In the genomic region with DNA sequence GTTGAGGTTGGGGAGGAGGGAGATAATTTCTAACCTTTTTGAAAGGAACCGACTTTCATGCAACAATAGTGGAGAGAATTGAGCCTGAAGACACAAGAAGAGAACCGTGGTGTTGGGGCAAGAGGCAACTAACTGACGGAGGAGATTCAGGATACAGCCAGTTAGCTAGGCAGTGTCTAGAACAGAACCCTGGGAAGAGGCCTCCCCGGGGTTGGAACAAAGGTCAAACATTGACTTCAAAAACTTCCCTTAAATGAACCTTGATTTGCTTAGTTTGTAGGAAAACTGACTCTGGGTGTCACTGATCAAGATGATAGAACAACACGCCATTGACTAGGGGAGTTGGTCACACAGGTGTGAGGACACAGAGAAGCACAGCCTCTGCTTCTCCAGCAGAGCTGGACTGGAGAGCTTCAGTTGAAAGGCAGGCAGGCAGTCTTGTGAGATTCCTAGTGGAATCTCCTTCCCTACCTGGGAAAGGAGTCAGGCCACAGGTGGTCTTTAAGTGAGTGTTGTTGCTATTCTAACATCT, we compare ENCODE assay signal across 27 mouse cellular contexts. TPM values are rescaled to one million over a fixed set of nuclear protein-coding genes. Genes with fewer than 3 reads are reported as not detected.
"Had no signal": no experiment of that assay in that cellular context is flagged by ENCODE, and none has a peak within 500 bp of the region (broad histone marks: within the 10 kb centered on the region; RNA-seq: fewer than 3 reads in every experiment).

No protein-coding gene starts in this region.

- H3K9ac ChIP-seq: liver, embryonic 15.5 days; liver, postnatal 0 days; lung, embryonic 15.5 days; midbrain, embryonic 13.5 days; midbrain, embryonic 15.5 days; neural tube, embryonic 13.5 days; neural tube, embryonic 15.5 days had no signal

- H3K27ac ChIP-seq: liver, embryonic 15.5 days; lung, embryonic 15.5 days; midbrain, embryonic 13.5 days; midbrain, embryonic 15.5 days; neural tube, embryonic 13.5 days; neural tube, embryonic 15.5 days had no signal

- ATAC-seq: liver, postnatal 0 days; lung, postnatal 0 days; midbrain, embryonic 13.5 days; midbrain, embryonic 15.5 days had no signal

- H3K4me2 ChIP-seq: liver, embryonic 15.5 days; lung, embryonic 15.5 days; midbrain, embryonic 11.5 days; midbrain, embryonic 13.5 days; midbrain, embryonic 15.5 days; neural tube, embryonic 13.5 days; neural tube, embryonic 15.5 days had no signal

- H3K4me1 ChIP-seq: liver, embryonic 15.5 days; lung, embryonic 15.5 days; midbrain, embryonic 13.5 days; midbrain, embryonic 15.5 days; neural tube, embryonic 13.5 days; neural tube, embryonic 15.5 days had no signal

- H3K9me3 ChIP-seq: liver, embryonic 15.5 days; lung, embryonic 15.5 days; megakaryocyte, embryonic 14.5 days; midbrain, embryonic 13.5 days; midbrain, embryonic 15.5 days; neural tube, embryonic 13.5 days; neural tube, embryonic 15.5 days had no signal

- H3K27me3 ChIP-seq: lung, embryonic 15.5 days; megakaryocyte, embryonic 14.5 days; midbrain, embryonic 13.5 days; midbrain, embryonic 15.5 days; neural tube, embryonic 15.5 days had no signal

- H3K4me3 ChIP-seq: liver, embryonic 15.5 days; lung, embryonic 15.5 days; megakaryocyte, embryonic 14.5 days; midbrain, embryonic 13.5 days; midbrain, embryonic 15.5 days; myocyte; neural tube, embryonic 13.5 days; neural tube, embryonic 15.5 days had no signal

- DNase-seq: liver, postnatal 0 days; lung, adult 2 months; lung, postnatal 14 days; lung, postnatal 36 days; retina, postnatal 1 day; right cerebral cortex, adult 18-20 months; right cerebral cortex, postnatal 25 days; right cerebral cortex, postnatal 4 days; spleen, adult 18-20 months; thymus, adult 18-20 months; thymus, postnatal 25 days; thymus, postnatal 4 days had no signal

- H3K36me3 ChIP-seq: liver, embryonic 15.5 days; lung, embryonic 15.5 days; midbrain, embryonic 15.5 days had no signal

RNA-seq across cellular contexts. Expression of a gene that starts 32.5 kb away (rescaled TPM):
- total RNA-seq: midbrain, postnatal 0 days had no signal
- polyA plus RNA-seq: liver, embryonic 15.5 days; liver, postnatal 0 days; lung, adult 2 months; lung, embryonic 15.5 days; lung, postnatal 0 days; midbrain, embryonic 11.5 days; midbrain, postnatal 0 days; myocyte; neural tube, embryonic 11.5 days; neural tube, embryonic 13.5 days; small intestine, adult 2 months; stomach, embryonic 14.5 days; urinary bladder, adult 2 months had no signal
